Mouse (Mus musculus) neural tube, embryonic 15.5 days (tissue): ENCODE data around the gene Slc7a9. TPM values are rescaled to one million over a fixed set of nuclear protein-coding genes. Genes with fewer than 3 reads are reported as not detected.
A peak's percentile ranks its signal among the peaks of the same experiment; 100 is the strongest.

Experiments
- ATAC-seq: fragments of 200-750 bp; cut with Nextera tagmentation; 2 replicates; pipeline ENCODE4 v1.8.0; 2017; ENCODE audit warnings: mild to moderate bottlenecking, moderate TSS enrichment, moderate library complexity; ENCODE audit not compliant: low FRiP score
- H3K27ac ChIP-seq: fragments of 300-500 bp; sonication (generic); replicated peaks from 2 replicates; pipeline ENCODE4 v1.5.1; 2015; ENCODE audit warnings: mild to moderate bottlenecking, inconsistent platforms
- H3K27me3 ChIP-seq: fragments of 300-500 bp; sonication (generic); replicated peaks from 2 replicates; pipeline ENCODE4 v1.6.1; 2015; ENCODE audit warnings: inconsistent platforms
- H3K36me3 ChIP-seq: fragments of 300-500 bp; sonication (generic); 2 replicates; pipeline ENCODE4 v1.6.1; 2015; ENCODE audit warnings: inconsistent platforms
- H3K4me1 ChIP-seq: fragments of 300-500 bp; sonication (generic); 2 replicates; pipeline ENCODE4 v1.6.1; 2015; ENCODE audit warnings: inconsistent platforms
- H3K4me2 ChIP-seq: fragments of 300-500 bp; sonication (generic); 2 replicates; pipeline ENCODE4 v1.6.1; 2015; ENCODE audit warnings: inconsistent platforms, mild to moderate bottlenecking, moderate library complexity
- H3K4me3 ChIP-seq: fragments of 300-500 bp; sonication (generic); replicated peaks from 2 replicates; pipeline ENCODE4 v1.5.1; 2015; ENCODE audit warnings: mild to moderate bottlenecking, inconsistent platforms
- H3K9ac ChIP-seq: fragments of 300-500 bp; sonication (generic); replicated peaks from 2 replicates; pipeline ENCODE4 v1.6.1; 2015; ENCODE audit warnings: mild to moderate bottlenecking, inconsistent platforms
- H3K9me3 ChIP-seq: fragments of 300-500 bp; sonication (generic); replicated peaks from 2 replicates; pipeline ENCODE4 v1.6.1; 2016; ENCODE audit warnings: inconsistent platforms
- WGBS: fragments of 180-500 bp; shearing (Covaris S2); methylation state at CpG from one replicate; pipeline ENCODE4 v1.1.7; 2015; ENCODE audit warnings: mixed read lengths; 5-methylcytosine and 5-hydroxymethylcytosine counted together
- polyA plus RNA-seq: library from polyadenylated mRNA; unstranded; fragments of >200 nt; fragmentation: Nextera tagmentation; extraction: Ambion mirVana; gene quantifications from 2 replicates; pipeline ENCODE4 v1.2.1, GENCODE M21; 2015

Slc7a9 gene
- polyA plus RNA-seq, 1 experiment from 2014 or later = not detected

DNA sequence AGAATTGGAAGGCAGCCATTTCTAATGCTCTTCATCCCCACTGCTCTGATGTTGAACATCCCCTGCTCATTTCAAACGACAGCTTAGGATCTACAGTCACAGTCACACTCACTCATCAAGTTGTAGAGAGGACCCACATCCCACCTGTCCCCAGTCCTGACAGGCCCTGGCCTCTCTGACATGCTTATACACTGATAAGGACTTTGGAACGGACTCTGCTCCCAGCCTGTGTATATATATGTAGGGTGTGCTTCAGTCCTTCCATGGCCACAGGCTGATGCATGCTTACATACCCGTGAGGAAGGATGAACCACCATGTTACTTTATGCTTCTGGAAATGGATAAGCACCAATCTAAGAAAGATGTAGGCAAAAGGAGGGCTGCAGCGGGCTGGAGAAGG lies 12.4 kb downstream of the Slc7a9 start:
- no peak overlapping the region for H3K4me3 ChIP-seq
- 87% methylated on average over 4 of the region's 4 CpGs for WGBS
- no peaks in the 10 kb centered on the region for H3K36me3 ChIP-seq
- H3K9ac ChIP-seq = no peak overlapping the region
- no peaks in the 10 kb centered on the region for H3K4me1 ChIP-seq
- no peak overlapping the region for H3K4me2 ChIP-seq
- no peak overlapping the region for H3K27ac ChIP-seq
- H3K9me3 ChIP-seq = no peaks in the 10 kb centered on the region
- no peak for ATAC-seq
- H3K27me3 ChIP-seq = no peaks in the 10 kb centered on the region

DNA sequence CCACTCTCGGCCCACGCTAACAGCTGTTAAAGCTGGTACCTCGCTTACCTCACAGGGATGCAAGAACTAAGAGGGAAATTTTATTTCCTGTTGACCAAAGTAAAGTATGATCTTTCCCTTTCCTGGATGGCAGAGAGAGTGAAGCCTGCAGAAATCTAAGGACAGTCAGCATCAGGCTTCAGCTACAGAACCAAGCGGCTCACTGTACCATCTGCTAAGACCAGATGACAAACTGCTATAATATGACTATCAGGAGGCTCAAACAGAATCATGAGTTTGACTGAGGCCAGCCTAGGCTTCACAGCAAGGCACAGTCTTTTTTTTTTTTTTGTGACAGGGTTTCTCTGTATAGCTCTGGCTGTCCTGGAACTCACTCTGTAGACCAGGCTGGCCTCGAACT lies 16.4 kb downstream of the Slc7a9 start:
- H3K36me3 ChIP-seq = no peaks in the 10 kb centered on the region
- H3K4me1 ChIP-seq = no peaks in the 10 kb centered on the region

GRCm38 (mm10) chr7:35467856-35468255 lies 19.3 kb downstream of the Slc7a9 start:
- no peak for ATAC-seq
- Histone ChIP-seq H3K4me2 (no peak overlapping the region), H3K9me3 (no peaks in the 10 kb centered on the region), H3K27me3 (no peaks in the 10 kb centered on the region), H3K4me1 (no peaks in the 10 kb centered on the region), H3K4me3 (no peak overlapping the region), H3K9ac (no peak overlapping the region), H3K27ac (no peak overlapping the region), H3K36me3 (no peaks in the 10 kb centered on the region)
- WGBS = 48% methylated on average over 2 of the region's 2 CpGs

More for the DNA sequence above, 16.4 kb downstream of the Slc7a9 start:
- no peak overlapping the region for H3K4me3 ChIP-seq
- no peaks in the 10 kb centered on the region for H3K27me3 ChIP-seq
- H3K27ac ChIP-seq = no peak overlapping the region
- 97% methylated on average over 5 of the region's 5 CpGs for WGBS
- no peak overlapping the region for H3K9ac ChIP-seq
- no peak for ATAC-seq
- H3K4me2 ChIP-seq = no peak overlapping the region
- H3K9me3 ChIP-seq = no peaks in the 10 kb centered on the region

DNA sequence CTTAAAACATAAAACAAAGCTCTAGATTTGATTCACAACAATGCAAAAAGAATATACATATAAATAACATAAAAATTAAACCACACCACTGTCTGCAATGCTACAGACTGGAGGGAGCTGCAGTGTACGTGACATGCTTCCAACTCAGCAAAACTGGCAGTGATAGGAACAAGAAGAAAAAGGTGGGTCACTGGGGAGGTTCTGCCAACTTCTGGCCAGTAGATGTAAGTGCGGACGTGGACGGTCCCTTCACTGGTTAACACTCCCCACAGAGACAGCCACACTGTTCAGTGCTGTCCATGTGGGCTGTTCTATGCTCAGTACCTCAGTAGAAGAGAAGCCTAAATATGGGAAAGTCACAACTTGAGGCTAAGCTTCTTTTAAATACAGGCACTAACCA lies 22.2 kb downstream of the Slc7a9 start:
- no peaks in the 10 kb centered on the region for H3K9me3 ChIP-seq
- no peak overlapping the region for H3K4me3 ChIP-seq
- no peaks in the 10 kb centered on the region for H3K36me3 ChIP-seq
- ATAC-seq = no peak
- H3K27me3 ChIP-seq = no peaks in the 10 kb centered on the region
- H3K4me2 ChIP-seq = no peak overlapping the region
- H3K4me1 ChIP-seq = no peaks in the 10 kb centered on the region
- no peak overlapping the region for H3K9ac ChIP-seq
- no peak overlapping the region for H3K27ac ChIP-seq
- WGBS = 51% methylated on average over 4 of the region's 4 CpGs

- no peak for ATAC-seq
- WGBS = 85% methylated on average over 2 of the region's 2 CpGs
- Histone ChIP-seq H3K9ac (no peak overlapping the region), H3K27me3 (no peaks in the 10 kb centered on the region), H3K4me1 (no peaks in the 10 kb centered on the region), H3K36me3 (no peaks in the 10 kb centered on the region), H3K9me3 (no peaks in the 10 kb centered on the region), H3K27ac (no peak overlapping the region), H3K4me2 (no peak overlapping the region), H3K4me3 (no peak overlapping the region)
Measured at GRCm38 (mm10) chr7:35476457-35476856, 27.9 kb downstream of the Slc7a9 start.

GRCm38 (mm10) chr7:35485126-35485525 lies 36.5 kb downstream of the Slc7a9 start:
- Histone ChIP-seq H3K9ac (no peak overlapping the region), H3K4me2 (no peak overlapping the region), H3K27me3 (no peaks in the 10 kb centered on the region), H3K9me3 (no peaks in the 10 kb centered on the region), H3K27ac (no peak overlapping the region), H3K4me1 (no peaks in the 10 kb centered on the region), H3K4me3 (no peak overlapping the region), H3K36me3 (no peaks in the 10 kb centered on the region)
- ATAC-seq = no peak
- 84% methylated on average over 2 of the region's 2 CpGs for WGBS

GRCm38 (mm10) chr7:35486553-35486952 lies 38.0 kb downstream of the Slc7a9 start:
- H3K27ac ChIP-seq = no peak overlapping the region
- H3K36me3 ChIP-seq = no peaks in the 10 kb centered on the region
- no peak overlapping the region for H3K4me2 ChIP-seq
- no peaks in the 10 kb centered on the region for H3K9me3 ChIP-seq
- no peak overlapping the region for H3K4me3 ChIP-seq
- no peak for ATAC-seq
- no peak overlapping the region for H3K9ac ChIP-seq
- WGBS = 92% methylated on average over 8 of the region's 8 CpGs
- no peaks in the 10 kb centered on the region for H3K27me3 ChIP-seq
- H3K4me1 ChIP-seq = no peaks in the 10 kb centered on the region

DNA sequence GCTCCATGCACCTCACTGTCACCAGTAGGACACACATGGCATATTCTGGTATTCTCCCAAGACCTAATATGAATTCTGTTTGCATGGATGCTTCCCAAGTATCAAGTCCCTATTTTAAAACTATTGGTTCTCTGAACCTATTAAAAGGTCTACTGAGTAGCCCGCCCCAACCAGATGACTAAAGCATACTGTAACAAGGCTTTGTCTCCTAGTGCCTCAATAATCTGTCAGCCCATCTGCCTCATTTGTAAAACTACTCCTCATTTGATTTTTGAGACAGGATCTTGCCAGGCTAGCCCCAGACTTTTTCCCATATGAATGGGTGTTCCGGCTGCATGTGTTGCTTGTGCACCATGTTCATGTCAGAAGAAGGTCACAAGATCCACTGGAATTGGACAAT lies 41.6 kb downstream of the Slc7a9 start:
- no peaks in the 10 kb centered on the region for H3K36me3 ChIP-seq
- no peak overlapping the region for H3K27ac ChIP-seq
- no peak overlapping the region for H3K9ac ChIP-seq
- no peak for ATAC-seq
- H3K9me3 ChIP-seq = no peaks in the 10 kb centered on the region
- 93% methylated on average over 2 of the region's 2 CpGs for WGBS
- H3K4me2 ChIP-seq = no peak overlapping the region
- H3K4me3 ChIP-seq = no peak overlapping the region
- H3K4me1 ChIP-seq = no peaks in the 10 kb centered on the region
- H3K27me3 ChIP-seq = no peaks in the 10 kb centered on the region

- no peaks in the 10 kb centered on the region for H3K27me3 ChIP-seq
- H3K9ac ChIP-seq = no peak overlapping the region
- no peaks in the 10 kb centered on the region for H3K4me1 ChIP-seq
- no peak overlapping the region for H3K4me2 ChIP-seq
- no peaks in the 10 kb centered on the region for H3K36me3 ChIP-seq
- no peak overlapping the region for H3K4me3 ChIP-seq
- WGBS = 85% methylated on average over 1 of the region's 1 CpGs
- H3K27ac ChIP-seq = no peak overlapping the region
- H3K9me3 ChIP-seq = no peaks in the 10 kb centered on the region
- ATAC-seq = no peak
Measured at GRCm38 (mm10) chr7:35491005-35491404, 42.4 kb downstream of the Slc7a9 start.

DNA sequence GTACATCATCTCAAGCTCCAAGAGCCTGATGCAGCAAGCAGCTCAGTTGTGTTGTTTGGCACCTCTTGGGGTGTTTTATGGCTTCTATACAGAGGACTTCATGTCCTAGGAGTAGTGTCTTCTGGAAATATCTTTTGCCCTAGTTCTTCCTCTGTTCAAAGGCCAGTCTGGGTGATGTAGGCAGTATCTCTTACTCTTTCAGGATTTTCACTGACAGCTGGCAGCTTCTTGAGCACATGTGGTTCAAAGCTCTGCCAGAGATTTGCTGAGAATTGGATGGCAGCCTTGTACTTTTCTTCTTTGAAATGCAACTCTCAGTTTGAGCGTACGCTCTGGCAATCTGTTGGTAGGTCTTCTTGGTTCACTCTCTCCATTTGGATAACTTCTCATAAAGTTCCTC lies 48.9 kb downstream of the Slc7a9 start:
- Histone ChIP-seq H3K9me3 (no peaks in the 10 kb centered on the region), H3K27ac (no peak overlapping the region), H3K36me3 (no peaks in the 10 kb centered on the region), H3K9ac (no peak overlapping the region), H3K4me3 (no peak overlapping the region), H3K4me1 (0 out of 2 replicates have a peak, but pooled peaks cover 3% of the 10 kb centered on the region), H3K27me3 (no peaks in the 10 kb centered on the region), H3K4me2 (no peak overlapping the region)
- ATAC-seq = no peak
- 95% methylated on average over 2 of the region's 2 CpGs for WGBS

DNA sequence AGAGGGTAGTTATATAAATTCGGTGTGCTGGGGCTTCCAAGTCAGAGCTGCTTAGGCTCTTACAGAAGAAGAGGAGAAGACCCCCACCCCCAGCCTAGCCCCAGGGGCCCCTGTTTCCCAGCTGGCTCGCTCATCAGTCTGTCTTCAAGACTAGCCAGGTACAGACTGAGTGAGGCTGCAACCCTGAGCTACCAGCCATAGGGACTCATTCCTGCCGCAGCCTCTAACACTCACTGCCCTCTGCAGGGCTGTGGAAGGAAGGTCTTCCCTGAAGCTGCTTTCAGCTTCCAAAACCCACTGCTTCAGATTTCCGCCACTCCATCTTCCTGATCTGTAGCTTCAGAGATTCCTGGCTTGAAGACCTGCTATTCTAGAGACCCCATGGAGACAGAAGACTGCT lies 53.4 kb downstream of the Slc7a9 start:
- Histone ChIP-seq H3K4me2 (no peak overlapping the region), H3K27ac (no peak overlapping the region), H3K9ac (no peak overlapping the region), H3K27me3 (no peaks in the 10 kb centered on the region), H3K4me3 (no peak overlapping the region), H3K36me3 (no peaks in the 10 kb centered on the region), H3K9me3 (no peaks in the 10 kb centered on the region), H3K4me1 (0 out of 2 replicates have a peak, but pooled peaks cover 3% of the 10 kb centered on the region)
- WGBS = 29% methylated on average over 4 of the region's 4 CpGs
- peak; percentile 57; the same call in 1 of the 2 replicates for ATAC-seq
